Mouse (Mus musculus) liver, embryonic 14.5 days (tissue): ENCODE measurements around the gene Thoc3. TPM values are rescaled to one million over a fixed set of nuclear protein-coding genes. Genes with fewer than 3 reads are reported as not detected.
A peak's percentile ranks its signal among the peaks of the same experiment; 100 is the strongest.

ENCODE experiments used
- ATAC-seq: fragments of 200-750 bp; cut with Nextera tagmentation; 2 replicates; pipeline ENCODE4 v1.8.0; 2017; ENCODE audit warnings: moderate number of reproducible peaks, mild to moderate bottlenecking, moderate library complexity; ENCODE audit not compliant: insufficient read depth
- DNase-seq, 3 experiments: peaks; one replicate each; pipeline ENCODE4 v3.0.0-alpha.2; 2012 to 2013; ENCODE audit warnings: low read depth in 3 of 3, low spot score in 3 of 3
- H3K27ac ChIP-seq: fragments of 300-500 bp; sonication (generic); 2 replicates; pipeline ENCODE4 v1.5.1; 2014; ENCODE audit warnings: moderate library complexity, mild to moderate bottlenecking, control low read depth, inconsistent platforms
- H3K27me3 ChIP-seq: fragments of 300-500 bp; sonication (generic); 2 replicates; pipeline ENCODE4 v1.6.1; 2014; ENCODE audit warnings: mild to moderate bottlenecking, low read length, moderate library complexity; ENCODE audit not compliant: control insufficient read depth, insufficient read depth
- H3K36me3 ChIP-seq: fragments of 300-500 bp; sonication (generic); replicated peaks from 2 replicates; pipeline ENCODE4 v1.6.1; 2014; ENCODE audit warnings: low read depth; ENCODE audit not compliant: control insufficient read depth, insufficient read depth
- H3K4me1 ChIP-seq, 2 experiments: fragments of 200-500 bp in 1 of 2; fragments of 300-500 bp in 1 of 2; sonication (generic) in 1 of 2; replicated peaks; 2 replicates each; pipeline ENCODE4 v1.6.1; 2012 to 2014; ENCODE audit warnings: antibody characterized with exemption in 1 of 2, inconsistent platforms in 1 of 2, low read length in 1 of 2; ENCODE audit not compliant: control insufficient read depth in 2 of 2, insufficient read depth in 2 of 2
- H3K4me2 ChIP-seq: fragments of 300-500 bp; sonication (generic); 2 replicates; pipeline ENCODE4 v1.6.1; 2014; ENCODE audit warnings: low read depth, mild to moderate bottlenecking, control low read depth, moderate library complexity
- H3K4me3 ChIP-seq, 2 experiments: fragments of 200-500 bp in 1 of 2; fragments of 300-500 bp in 1 of 2; sonication (generic) in 1 of 2; 2 replicates each; pipeline ENCODE4 v1.5.1; 2012 to 2014; ENCODE audit warnings: low read depth in 2 of 2, low read length in 2 of 2, mild to moderate bottlenecking in 2 of 2, control low read depth in 1 of 2, inconsistent platforms in 1 of 2, moderate library complexity in 1 of 2; ENCODE audit not compliant: insufficient read depth in 1 of 2
- H3K9ac ChIP-seq: fragments of 300-500 bp; sonication (generic); replicated peaks from 2 replicates; pipeline ENCODE4 v1.6.1; 2014; ENCODE audit warnings: mild to moderate bottlenecking, control low read depth, moderate library complexity
- H3K9me3 ChIP-seq: fragments of 300-500 bp; sonication (generic); 2 replicates; pipeline ENCODE4 v1.6.1; 2016; ENCODE audit warnings: low read length, mixed read lengths; ENCODE audit not compliant: control insufficient read depth
- CTCF ChIP-seq: IDR thresholded peaks from 2 replicates; pipeline ENCODE4 v1.5.1; 2016; ENCODE audit warnings: antibody characterized with exemption, low read depth, control low read depth
- EP300 ChIP-seq: IDR thresholded peaks from 2 replicates; pipeline ENCODE4 v1.6.1; 2016; ENCODE audit warnings: antibody characterized with exemption, low read depth
- WGBS: fragments of 180-500 bp; shearing (Covaris S2); extraction: QIAGEN DNeasy Blood & Tissue Kit; methylation state at CpG from one replicate; pipeline ENCODE4 v1.1.7; 2014; ENCODE audit not compliant: insufficient replicate concordance; 5-methylcytosine and 5-hydroxymethylcytosine counted together
- polyA plus RNA-seq, 2 experiments: library from polyadenylated mRNA; depleted of rRNA in 1 of 2; stranded (reverse) in 1 of 2; unstranded in 1 of 2; fragments of >200 nt; fragmentation: Nextera tagmentation in 1 of 2; extraction: Ambion mirVana in 1 of 2; gene quantifications; 2 replicates each; pipeline versions ENCODE4 v1.2.1 to v1.2.3; 2012 to 2014

Gene Thoc3
- polyA plus RNA-seq, 2 experiments = 15.7 to 48.4 TPM

- no peak overlapping the region for H3K9ac ChIP-seq
- ATAC-seq = no peak
- no peak overlapping the region for H3K27ac ChIP-seq
- peaks cover 2% of the 10 kb centered on the region; the same call in 1 of the 2 replicates for H3K36me3 ChIP-seq
- TF ChIP-seq CTCF (no peak), EP300 (no peak)
- 62% methylated on average over 4 of the region's 4 CpGs for WGBS
- H3K4me1 ChIP-seq = peaks cover 4 to 6% of the 10 kb centered on the region in 2 experiments
- no peak overlapping the region for H3K4me3 ChIP-seq
- no peak for DNase-seq
- no peaks in the 10 kb centered on the region for H3K9me3 ChIP-seq
- no peaks in the 10 kb centered on the region for H3K27me3 ChIP-seq
- no peak overlapping the region for H3K4me2 ChIP-seq
Observed at GRCm38 (mm10) chr13:54471967-54472366, 3.3 kb upstream of the Thoc3 start.

- Histone ChIP-seq H3K4me3 (peak overlapping the region; percentile 84 to 89), H3K4me1 (peaks cover 4 to 6% of the 10 kb centered on the region in 2 experiments), H3K4me2 (peak overlapping the region; percentile 89), H3K9ac (peak overlapping the region; percentile 59), H3K9me3 (no peaks in the 10 kb centered on the region), H3K36me3 (peaks cover 30% of the 10 kb centered on the region), H3K27me3 (no peaks in the 10 kb centered on the region), H3K27ac (no peak overlapping the region)
- TF ChIP-seq EP300 = no peak
- TF ChIP-seq CTCF = no peak
- DNase-seq (no peak), ATAC-seq (peak; percentile 78)
- 9% methylated on average over 4 of the region's 4 CpGs for WGBS
Observed at GRCm38 (mm10) chr13:54469012-54469354, 334 bp upstream of the Thoc3 start.

GRCm38 (mm10) chr13:54459282-54459681, 9.4 kb downstream of the Thoc3 start:
- H3K9ac ChIP-seq = no peak overlapping the region
- H3K4me3 ChIP-seq = no peak overlapping the region
- no peak for ATAC-seq
- DNase-seq = no peak
- H3K4me1 ChIP-seq = no peaks in the 10 kb centered on the region
- H3K4me2 ChIP-seq = no peak overlapping the region
- no peaks in the 10 kb centered on the region for H3K9me3 ChIP-seq
- TF ChIP-seq CTCF (no peak), EP300 (no peak)
- no peaks in the 10 kb centered on the region for H3K27me3 ChIP-seq
- 72% methylated on average over 4 of the region's 4 CpGs for WGBS
- H3K36me3 ChIP-seq = peaks cover 59% of the 10 kb centered on the region
- H3K27ac ChIP-seq = no peak overlapping the region

- H3K4me3 ChIP-seq = no peak overlapping the region
- TF ChIP-seq CTCF = peak; percentile 59
- TF ChIP-seq EP300 = no peak
- DNase-seq = no peak
- no peaks in the 10 kb centered on the region for H3K9me3 ChIP-seq
- no peak overlapping the region for H3K27ac ChIP-seq
- no peak overlapping the region for H3K9ac ChIP-seq
- ATAC-seq = no peak
- WGBS = 62% methylated on average over 2 of the region's 2 CpGs
- no peak overlapping the region for H3K4me2 ChIP-seq
- H3K36me3 ChIP-seq = peaks cover 38% of the 10 kb centered on the region
- H3K27me3 ChIP-seq = no peaks in the 10 kb centered on the region
- no peaks in the 10 kb centered on the region for H3K4me1 ChIP-seq
Observed at GRCm38 (mm10) chr13:54457062-54457461, 11.6 kb downstream of the Thoc3 start.

- H3K4me1 ChIP-seq = peaks cover 0 to 2% of the 10 kb centered on the region in 2 experiments; a peak in 1 of 4 replicates
- no peak overlapping the region for H3K9ac ChIP-seq
- ATAC-seq = no peak
- no peak overlapping the region for H3K4me2 ChIP-seq
- H3K36me3 ChIP-seq = no peaks in the 10 kb centered on the region
- 4% methylated on average over 15 of the region's 15 CpGs for WGBS
- H3K4me3 ChIP-seq = no peak overlapping the region
- no peaks in the 10 kb centered on the region; the same call in none of the 2 replicates for H3K27me3 ChIP-seq
- no peak for DNase-seq
- H3K27ac ChIP-seq = no peak overlapping the region
- H3K9me3 ChIP-seq = no peaks in the 10 kb centered on the region
- no peak for TF ChIP-seq EP300
- 0 out of 2 replicates have a peak, but pooled peaks have one; percentile 19 for TF ChIP-seq CTCF
Observed at GRCm38 (mm10) chr13:54447496-54448224, 21.0 kb downstream of the Thoc3 start.
